Mouse (Mus musculus): ENCODE data around the gene Tlr13. TPM values are rescaled to one million over a fixed set of nuclear protein-coding genes. Genes with fewer than 3 reads are reported as not detected.
"Not testable (repeated sequence)": the region's sequence is repeated elsewhere in the genome, so short reads cannot be mapped to it uniquely, and the experiment has no call there.

The Tlr13 gene
- polyA plus RNA-seq, 1 experiment, result 0.59 TPM

GRCm38 (mm10) chrX:106164555-106164954, 21.6 kb downstream of the Tlr13 start:
- Histone ChIP-seq H3K4me3 (ENCODE audit: insufficient read depth, low read depth, low read length) (no peak overlapping the region), H3K27ac (replicated peaks; ENCODE audit: low read depth, low read length) (no peak overlapping the region), H3K4me1 (ENCODE audit: control insufficient read depth, insufficient read depth, insufficient read length, low read length) (no peaks in the 10 kb centered on the region)

GRCm38 (mm10) chrX:106165089-106165488, 22.1 kb downstream of the Tlr13 start:
- H3K27ac ChIP-seq (replicated peaks; ENCODE audit: low read depth, low read length), result no peak overlapping the region
- no peaks in the 10 kb centered on the region for H3K4me1 ChIP-seq (ENCODE audit: control insufficient read depth, insufficient read depth, insufficient read length, low read length)
- H3K4me3 ChIP-seq (ENCODE audit: insufficient read depth, low read depth, low read length), result no peak overlapping the region

GRCm38 (mm10) chrX:106171106-106171852, 28.3 kb downstream of the Tlr13 start:
- Histone ChIP-seq H3K4me3 (ENCODE audit: insufficient read depth, low read depth, low read length) (peak overlapping the region; percentile 49), H3K27ac (replicated peaks; ENCODE audit: low read depth, low read length) (no peak overlapping the region), H3K4me1 (ENCODE audit: control insufficient read depth, insufficient read depth, insufficient read length, low read length) (no peaks in the 10 kb centered on the region)

- no peak overlapping the region for H3K4me3 ChIP-seq (ENCODE audit: insufficient read depth, low read depth, low read length)
- H3K4me1 ChIP-seq (ENCODE audit: control insufficient read depth, insufficient read depth, insufficient read length, low read length), result no peaks in the 10 kb centered on the region
- no peak overlapping the region for H3K27ac ChIP-seq (replicated peaks; ENCODE audit: low read depth, low read length)
Measured at GRCm38 (mm10) chrX:106171853-106172154, 28.8 kb downstream of the Tlr13 start.

- Histone ChIP-seq H3K4me3 (ENCODE audit: insufficient read depth, low read depth, low read length) (no peak overlapping the region), H3K4me1 (ENCODE audit: control insufficient read depth, insufficient read depth, insufficient read length, low read length) (no peaks in the 10 kb centered on the region), H3K27ac (replicated peaks; ENCODE audit: low read depth, low read length) (no peak overlapping the region)
Measured at GRCm38 (mm10) chrX:106176331-106176730, 33.3 kb downstream of the Tlr13 start.

GRCm38 (mm10) chrX:106184279-106184678, 41.3 kb downstream of the Tlr13 start:
- H3K27ac ChIP-seq (replicated peaks; ENCODE audit: low read depth, low read length), result no peak overlapping the region
- no peak overlapping the region for H3K4me3 ChIP-seq (ENCODE audit: insufficient read depth, low read depth, low read length)
- H3K4me1 ChIP-seq (ENCODE audit: control insufficient read depth, insufficient read depth, insufficient read length, low read length), result peaks cover 6% of the 10 kb centered on the region

- H3K27ac ChIP-seq (replicated peaks; ENCODE audit: low read depth, low read length), result peak overlapping the region; percentile 77
- peaks cover 6% of the 10 kb centered on the region for H3K4me1 ChIP-seq (ENCODE audit: control insufficient read depth, insufficient read depth, insufficient read length, low read length)
- H3K4me3 ChIP-seq (ENCODE audit: insufficient read depth, low read depth, low read length), result no peak overlapping the region
Measured at GRCm38 (mm10) chrX:106185706-106186105, 42.7 kb downstream of the Tlr13 start.

- peaks cover 6% of the 10 kb centered on the region for H3K4me1 ChIP-seq (ENCODE audit: control insufficient read depth, insufficient read depth, insufficient read length, low read length)
- H3K4me3 ChIP-seq (ENCODE audit: insufficient read depth, low read depth, low read length), result peak within 1 kb of the TSS; percentile 93
- H3K27ac ChIP-seq (replicated peaks; ENCODE audit: low read depth, low read length), result peak within 1 kb of the TSS; percentile 92
Measured at GRCm38 (mm10) chrX:106186713-106187649, 44.0 kb downstream of the Tlr13 start, which contains the start of gene Pgk1. TSS of gene Pgk1 (plus strand) at chrX:106187100.

GRCm38 (mm10) chrX:106187737-106188136, 44.7 kb downstream of the Tlr13 start:
- Histone ChIP-seq H3K27ac (replicated peaks; ENCODE audit: low read depth, low read length) (peak overlapping the region; percentile 92), H3K4me1 (ENCODE audit: control insufficient read depth, insufficient read depth, insufficient read length, low read length) (peaks cover 6% of the 10 kb centered on the region)

GRCm38 (mm10) chrX:106189356-106189755, 46.4 kb downstream of the Tlr13 start:
- Histone ChIP-seq H3K4me3 (ENCODE audit: insufficient read depth, low read depth, low read length) (peak overlapping the region; percentile 93), H3K27ac (replicated peaks; ENCODE audit: low read depth, low read length) (peak overlapping the region; percentile 77), H3K4me1 (ENCODE audit: control insufficient read depth, insufficient read depth, insufficient read length, low read length) (peaks cover 6% of the 10 kb centered on the region)

More at GRCm38 (mm10) chrX:106187737-106188136, 44.7 kb downstream of the Tlr13 start:
- H3K4me3 ChIP-seq (ENCODE audit: insufficient read depth, low read depth, low read length), result peak overlapping the region; percentile 93

GRCm38 (mm10) chrX:106190091-106190490, 47.1 kb downstream of the Tlr13 start:
- Histone ChIP-seq H3K4me1 (ENCODE audit: control insufficient read depth, insufficient read depth, insufficient read length, low read length) (peaks cover 6% of the 10 kb centered on the region), H3K4me3 (ENCODE audit: insufficient read depth, low read depth, low read length) (0 out of 2 replicates have a peak overlapping the region, but pooled peaks have one; percentile 14), H3K27ac (replicated peaks; ENCODE audit: low read depth, low read length) (peak overlapping the region; percentile 77)

- H3K4me3 ChIP-seq (ENCODE audit: insufficient read depth, low read depth, low read length); H3K27ac ChIP-seq (replicated peaks; ENCODE audit: low read depth, low read length): not testable (repeated sequence)
Measured at GRCm38 (mm10) chrX:106194361-106194760, 51.4 kb downstream of the Tlr13 start.

GRCm38 (mm10) chrX:106197308-106197707, 54.3 kb downstream of the Tlr13 start:
- no peak overlapping the region for H3K27ac ChIP-seq (replicated peaks; ENCODE audit: low read depth, low read length)
- H3K4me1 ChIP-seq (ENCODE audit: control insufficient read depth, insufficient read depth, insufficient read length, low read length), result no peaks in the 10 kb centered on the region
- no peak overlapping the region for H3K4me3 ChIP-seq (ENCODE audit: insufficient read depth, low read depth, low read length)

More at GRCm38 (mm10) chrX:106194361-106194760, 51.4 kb downstream of the Tlr13 start:
- not testable (repeated sequence) for H3K4me1 ChIP-seq (ENCODE audit: control insufficient read depth, insufficient read depth, insufficient read length, low read length)

- Histone ChIP-seq H3K4me1 (ENCODE audit: control insufficient read depth, insufficient read depth, insufficient read length, low read length) (no peaks in the 10 kb centered on the region), H3K27ac (replicated peaks; ENCODE audit: low read depth, low read length) (no peak overlapping the region), H3K4me3 (ENCODE audit: insufficient read depth, low read depth, low read length) (no peak overlapping the region)
Measured at GRCm38 (mm10) chrX:106198904-106199303, 55.9 kb downstream of the Tlr13 start.

GRCm38 (mm10) chrX:106209100-106209499, 66.1 kb downstream of the Tlr13 start:
- Histone ChIP-seq H3K4me3 (ENCODE audit: insufficient read depth, low read depth, low read length) (no peak overlapping the region), H3K4me1 (ENCODE audit: control insufficient read depth, insufficient read depth, insufficient read length, low read length) (no peaks in the 10 kb centered on the region), H3K27ac (replicated peaks; ENCODE audit: low read depth, low read length) (no peak overlapping the region)
